Mouse (Mus musculus) liver, postnatal 0 days (tissue): ENCODE results near the gene Unc13a. TPM values are rescaled to one million over a fixed set of nuclear protein-coding genes. Genes with fewer than 3 reads are reported as not detected.

Experiments used
- ATAC-seq: fragments of 200-750 bp; cut with Nextera tagmentation; 2 replicates; pipeline ENCODE4 v1.8.0; 2017; ENCODE audit warnings: mild to moderate bottlenecking, moderate library complexity
- DNase-seq: peaks from one replicate; pipeline ENCODE4 v3.0.0-alpha.2; 2016
- H3K27ac ChIP-seq: fragments of 300-500 bp; sonication (generic); 2 replicates; pipeline ENCODE4 v1.5.1; 2014; ENCODE audit warnings: antibody characterized with exemption, moderate library complexity, mild to moderate bottlenecking, low read depth
- H3K27me3 ChIP-seq: fragments of 300-500 bp; sonication (generic); 2 replicates; pipeline ENCODE4 v1.6.1; 2014; ENCODE audit warnings: low read length, control low read depth, mixed read lengths; ENCODE audit not compliant: insufficient read depth
- H3K36me3 ChIP-seq: fragments of 300-500 bp; sonication (generic); replicated peaks from 2 replicates; pipeline ENCODE4 v1.6.1; 2014; ENCODE audit warnings: mild to moderate bottlenecking, control low read depth, low read length, moderate library complexity, mixed read lengths; ENCODE audit not compliant: insufficient read depth
- H3K4me1 ChIP-seq: fragments of 300-500 bp; sonication (generic); 2 replicates; pipeline ENCODE4 v1.6.1; 2014; ENCODE audit warnings: antibody characterized with exemption, mild to moderate bottlenecking, control low read depth; ENCODE audit not compliant: insufficient read depth
- H3K4me2 ChIP-seq: fragments of 300-500 bp; sonication (generic); 2 replicates; pipeline ENCODE4 v1.6.1; 2014; ENCODE audit warnings: low read depth, mild to moderate bottlenecking, low read length, moderate library complexity, mixed read lengths
- H3K4me3 ChIP-seq: fragments of 300-500 bp; sonication (generic); 2 replicates; pipeline ENCODE4 v1.5.1; 2014; ENCODE audit warnings: low read depth, low read length
- H3K9ac ChIP-seq: fragments of 300-500 bp; sonication (generic); replicated peaks from 2 replicates; pipeline ENCODE4 v1.6.1; 2014; ENCODE audit warnings: mild to moderate bottlenecking, moderate library complexity
- H3K9me3 ChIP-seq: fragments of 300-500 bp; sonication (generic); 2 replicates; pipeline ENCODE4 v1.6.1; 2016; ENCODE audit warnings: mild to moderate bottlenecking, control low read depth, low read length, mixed read lengths
- CTCF ChIP-seq: sonication (generic); IDR thresholded peaks from 2 replicates; pipeline ENCODE4 v1.5.1; 2016; ENCODE audit warnings: antibody characterized with exemption, low read depth
- EP300 ChIP-seq: IDR thresholded peaks from 2 replicates; pipeline ENCODE4 v1.6.1; 2016; ENCODE audit warnings: antibody characterized with exemption, low read depth, mild to moderate bottlenecking
- whole genome bisulfite sequencing: fragments of 180-500 bp; shearing (Covaris S2); extraction: QIAGEN DNeasy Blood & Tissue Kit; methylation state at CpG from one replicate; pipeline ENCODE4 v1.1.7; 2014; ENCODE audit not compliant: insufficient replicate concordance; 5-methylcytosine and 5-hydroxymethylcytosine counted together
- polyA plus RNA-seq: library from polyadenylated mRNA; unstranded; fragments of >200 nt; fragmentation: Nextera tagmentation; extraction: Ambion mirVana; gene quantifications from 2 replicates; pipeline ENCODE4 v1.2.1, GENCODE M21; 2015

The Unc13a gene
- polyA plus RNA-seq, 1 experiment from 2014 or later: 0.36 TPM

DNA sequence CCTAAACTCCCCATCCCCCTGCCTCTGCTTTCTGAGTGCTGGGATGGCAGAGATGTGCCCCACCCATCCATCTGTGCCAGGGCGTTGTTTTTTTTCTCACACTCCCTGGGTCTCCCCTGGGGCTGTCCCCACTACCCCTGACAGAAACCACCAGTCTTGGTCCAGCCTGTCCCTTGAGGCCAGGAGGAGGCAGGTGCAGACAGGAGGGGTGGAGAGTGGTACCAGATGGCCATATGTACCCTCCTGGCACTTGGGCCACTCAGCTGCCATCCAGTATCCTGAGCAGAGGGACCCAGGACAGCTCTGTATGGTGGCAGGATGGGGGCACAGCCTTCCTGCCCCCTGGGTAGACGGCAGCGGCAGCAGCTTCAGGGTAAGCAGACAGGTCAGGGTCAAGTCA, 74.1 kb downstream of the Unc13a start, which contains the start of gene Fam129c:
Gene Fam129c (plus strand): TSS at position 198 of the 400 bp plus-strand sequence.
- 73% methylated on average over 3 of the region's 3 CpGs for whole genome bisulfite sequencing
- Histone ChIP-seq H3K4me1 (peaks cover 33% of the 10 kb centered on the region), H3K36me3 (peaks cover 11% of the 10 kb centered on the region; the same call in 1 of the 2 replicates), H3K27me3 (peaks cover 11% of the 10 kb centered on the region), H3K4me2 (0 out of 2 replicates have a peak within 1 kb of the TSS, but pooled peaks have one; percentile 10), H3K9me3 (no peaks in the 10 kb centered on the region), H3K9ac (no peak within 1 kb of the TSS), H3K27ac (peak within 1 kb of the TSS; percentile 53), H3K4me3 (peak within 1 kb of the TSS; percentile 15; the same call in 1 of the 2 replicates)
- peak; percentile 22; the same call in 1 of the 2 replicates for ATAC-seq
- TF ChIP-seq CTCF: no peak
- peak; percentile 26; the same call in 1 of the 2 replicates for TF ChIP-seq EP300
- DNase-seq: peak; percentile 56

DNA sequence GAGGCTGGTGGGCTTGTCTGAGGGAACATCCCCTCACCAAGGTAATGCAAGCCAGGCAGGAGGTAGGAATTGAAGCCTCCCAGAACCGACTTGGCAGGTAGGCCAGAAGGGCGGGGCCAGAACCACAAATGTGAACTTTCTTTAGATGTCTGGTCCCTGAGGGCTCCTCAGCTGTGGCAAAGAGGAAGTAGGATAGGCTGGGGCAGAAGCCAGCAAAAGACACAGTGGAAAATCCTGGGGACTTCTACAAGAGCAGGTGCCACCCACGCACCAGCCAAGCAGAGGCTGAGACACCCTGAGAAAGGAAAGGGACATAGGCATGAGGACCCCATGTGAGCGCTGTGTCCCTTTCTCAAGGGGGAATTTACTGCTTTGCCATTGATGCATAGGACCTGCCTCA, 74.8 kb downstream of the Unc13a start:
- H3K36me3 ChIP-seq: peaks cover 11% of the 10 kb centered on the region; the same call in 1 of the 2 replicates
- TF ChIP-seq CTCF (no peak), EP300 (no peak)
- DNase-seq (peak; percentile 47), ATAC-seq (no peak)
- no peak overlapping the region for H3K27ac ChIP-seq
- H3K4me2 ChIP-seq: no peak overlapping the region
- H3K27me3 ChIP-seq: peaks cover 4% of the 10 kb centered on the region
- H3K4me3 ChIP-seq: no peak overlapping the region
- peaks cover 27% of the 10 kb centered on the region for H3K4me1 ChIP-seq
- no peak overlapping the region for H3K9ac ChIP-seq
- WGBS: 57% methylated on average over 4 of the region's 4 CpGs
- no peaks in the 10 kb centered on the region for H3K9me3 ChIP-seq

DNA sequence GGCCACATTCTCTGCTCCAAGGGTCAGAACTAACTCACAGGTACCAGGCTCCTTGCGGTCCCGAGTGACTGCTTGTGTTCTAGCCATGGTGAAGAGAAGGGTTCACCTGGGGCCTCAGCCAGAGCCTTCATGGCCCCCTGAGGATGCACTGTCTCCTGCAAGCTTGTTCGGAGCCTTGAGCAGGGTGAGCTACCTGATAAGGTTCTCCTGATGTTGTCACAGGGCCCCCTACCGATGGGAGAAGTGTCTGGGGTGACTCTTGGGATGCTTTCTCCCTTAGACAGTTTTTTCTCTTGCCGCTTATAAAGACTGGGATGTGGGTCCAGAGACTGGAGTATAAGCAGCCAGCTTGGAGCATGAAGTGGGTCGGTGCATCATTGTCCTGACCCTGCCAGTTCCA, 75.2 kb downstream of the Unc13a start:
- no peak for ATAC-seq
- H3K27me3 ChIP-seq: peaks cover under 1% of the 10 kb centered on the region
- 0 out of 2 replicates have a peak overlapping the region, but pooled peaks have one; percentile 15 for H3K4me2 ChIP-seq
- TF ChIP-seq CTCF: no peak
- TF ChIP-seq EP300: no peak
- WGBS: 52% methylated on average over 6 of the region's 6 CpGs
- no peaks in the 10 kb centered on the region for H3K9me3 ChIP-seq
- H3K4me3 ChIP-seq: no peak overlapping the region
- no peak overlapping the region for H3K9ac ChIP-seq
- H3K4me1 ChIP-seq: peaks cover 27% of the 10 kb centered on the region
- peak overlapping the region; percentile 53 for H3K27ac ChIP-seq
- peaks cover 11% of the 10 kb centered on the region; the same call in 1 of the 2 replicates for H3K36me3 ChIP-seq
- no peak for DNase-seq

DNA sequence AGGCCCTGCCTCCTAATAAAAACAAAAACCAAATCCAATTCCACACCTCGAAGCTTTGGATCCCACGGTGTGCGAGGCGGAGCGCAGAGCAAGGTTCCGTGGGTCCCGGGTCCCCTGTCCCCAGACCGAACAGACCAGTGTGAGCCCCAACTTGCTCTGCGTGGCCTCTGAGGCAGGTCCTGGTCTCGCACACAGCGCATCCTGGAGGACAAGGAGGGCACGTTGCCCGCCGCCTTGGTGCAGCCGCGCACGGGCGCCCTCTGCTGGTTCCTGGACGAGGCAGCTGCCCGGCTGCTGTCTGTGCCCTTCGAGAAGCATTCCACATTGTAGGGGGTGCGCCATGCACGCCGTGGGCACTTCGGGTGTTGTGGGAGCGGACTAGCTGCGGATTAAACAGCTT, 75.7 kb downstream of the Unc13a start:
- no peaks in the 10 kb centered on the region for H3K9me3 ChIP-seq
- H3K36me3 ChIP-seq: peaks cover 11% of the 10 kb centered on the region; the same call in 1 of the 2 replicates
- WGBS: 13% methylated on average over 27 of the region's 27 CpGs
- peak overlapping the region; percentile 53 for H3K27ac ChIP-seq
- no peak overlapping the region for H3K4me3 ChIP-seq
- TF ChIP-seq EP300: no peak
- TF ChIP-seq CTCF: peak; percentile 100
- peak overlapping the region; percentile 15; the same call in 1 of the 2 replicates for H3K4me2 ChIP-seq
- DNase-seq (peak; percentile 92), ATAC-seq (peak; percentile 20; the same call in 1 of the 2 replicates)
- peaks cover 31% of the 10 kb centered on the region for H3K4me1 ChIP-seq
- no peaks in the 10 kb centered on the region for H3K27me3 ChIP-seq
- 0 out of 2 replicates have a peak overlapping the region, but pooled peaks have one; percentile 13 for H3K9ac ChIP-seq

DNA sequence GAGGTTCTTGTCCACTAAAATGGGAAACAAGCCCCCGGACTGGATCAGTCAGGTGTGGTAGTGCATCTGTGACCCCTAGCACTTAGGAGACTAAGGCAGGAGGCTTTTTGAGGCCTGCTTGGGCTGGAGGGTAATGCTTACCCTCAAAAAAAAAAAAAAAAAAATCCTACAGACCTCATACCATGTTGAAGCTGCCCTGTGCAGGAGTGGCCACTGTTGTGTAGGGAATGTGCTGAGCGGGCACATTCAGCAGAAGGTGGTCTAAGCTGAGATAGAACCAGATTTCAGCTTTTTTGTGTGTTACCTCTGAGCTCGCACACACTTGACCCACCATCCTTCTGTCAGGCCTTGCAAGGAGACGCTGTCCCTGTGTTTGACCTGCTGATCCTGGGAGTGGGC, 77.2 kb downstream of the Unc13a start:
- no peak for TF ChIP-seq EP300
- TF ChIP-seq CTCF: no peak
- H3K9me3 ChIP-seq: no peaks in the 10 kb centered on the region
- ATAC-seq (no peak), DNase-seq (no peak)
- H3K9ac ChIP-seq: 0 out of 2 replicates have a peak overlapping the region, but pooled peaks have one; percentile 8
- peaks cover 6% of the 10 kb centered on the region; the same call in 1 of the 2 replicates for H3K36me3 ChIP-seq
- WGBS: 87% methylated on average over 4 of the region's 4 CpGs
- H3K27ac ChIP-seq: no peak overlapping the region
- no peak overlapping the region for H3K4me3 ChIP-seq
- H3K27me3 ChIP-seq: no peaks in the 10 kb centered on the region
- H3K4me1 ChIP-seq: peaks cover 40% of the 10 kb centered on the region
- peak overlapping the region; percentile 86 for H3K4me2 ChIP-seq

DNA sequence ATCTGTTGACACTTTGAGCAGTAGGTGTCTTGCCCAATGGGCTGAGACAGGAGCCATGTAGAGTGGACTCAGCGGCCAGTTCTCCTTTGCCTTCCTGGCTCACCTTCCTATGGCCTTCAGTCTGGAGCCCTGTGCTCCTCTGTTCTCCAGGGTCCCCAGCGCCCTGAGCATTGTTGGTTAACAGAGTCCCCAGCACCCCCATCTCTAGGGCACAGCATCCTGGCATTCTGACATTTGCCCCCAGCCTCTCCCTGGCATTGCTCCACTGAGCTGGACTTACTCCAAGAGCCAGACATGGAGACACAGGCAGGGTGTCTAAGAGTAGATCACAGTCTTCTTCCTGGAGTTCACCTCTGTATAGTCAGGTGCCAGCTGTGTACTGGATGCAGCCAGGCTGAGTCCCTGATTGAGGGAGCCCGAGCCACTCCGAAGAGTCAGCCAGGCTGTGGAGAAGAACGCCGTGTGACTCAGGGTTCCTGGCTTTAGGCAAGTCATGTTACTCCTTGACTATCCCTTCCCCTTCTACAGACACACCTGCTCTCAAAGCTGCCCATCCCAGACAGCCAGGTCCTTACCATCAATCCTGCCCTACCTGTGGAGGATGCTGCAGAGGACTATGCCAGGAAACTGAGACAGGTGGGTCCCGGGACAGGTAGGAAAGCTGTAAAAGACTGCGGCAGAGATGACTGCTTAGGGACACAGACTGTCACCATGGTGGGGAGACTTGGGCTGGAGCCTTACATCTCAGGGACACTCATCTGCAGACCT, 77.8 kb downstream of the Unc13a start:
- 81% methylated on average over 8 of the region's 8 CpGs for WGBS
- Histone ChIP-seq H3K27me3 (no peaks in the 10 kb centered on the region), H3K4me3 (peak overlapping the region; percentile 78), H3K27ac (peak overlapping the region; percentile 98; the same call in 1 of the 2 replicates), H3K4me2 (peak overlapping the region; percentile 86), H3K9me3 (no peaks in the 10 kb centered on the region), H3K9ac (peak overlapping the region; percentile 79; the same call in 1 of the 2 replicates), H3K4me1 (peaks cover 40% of the 10 kb centered on the region), H3K36me3 (peaks cover 6% of the 10 kb centered on the region; the same call in 1 of the 2 replicates)
- no peak for TF ChIP-seq EP300
- DNase-seq: no peak
- ATAC-seq: no peak
